Mouse (Mus musculus) liver, postnatal 0 days (tissue): ENCODE measurements around the gene Creb1. TPM values are rescaled to one million over a fixed set of nuclear protein-coding genes. Genes with fewer than 3 reads are reported as not detected.

Experiments used
- ATAC-seq: fragments of 200-750 bp; cut with Nextera tagmentation; 2 replicates; pipeline ENCODE4 v1.8.0; 2017; ENCODE audit warnings: mild to moderate bottlenecking, moderate library complexity
- DNase-seq: peaks from one replicate; pipeline ENCODE4 v3.0.0-alpha.2; 2016
- H3K27ac ChIP-seq: fragments of 300-500 bp; sonication (generic); 2 replicates; pipeline ENCODE4 v1.5.1; 2014; ENCODE audit warnings: antibody characterized with exemption, moderate library complexity, mild to moderate bottlenecking, low read depth
- H3K27me3 ChIP-seq: fragments of 300-500 bp; sonication (generic); 2 replicates; pipeline ENCODE4 v1.6.1; 2014; ENCODE audit warnings: low read length, control low read depth, mixed read lengths; ENCODE audit not compliant: insufficient read depth
- H3K36me3 ChIP-seq: fragments of 300-500 bp; sonication (generic); replicated peaks from 2 replicates; pipeline ENCODE4 v1.6.1; 2014; ENCODE audit warnings: mild to moderate bottlenecking, control low read depth, low read length, moderate library complexity, mixed read lengths; ENCODE audit not compliant: insufficient read depth
- H3K4me1 ChIP-seq: fragments of 300-500 bp; sonication (generic); 2 replicates; pipeline ENCODE4 v1.6.1; 2014; ENCODE audit warnings: antibody characterized with exemption, mild to moderate bottlenecking, control low read depth; ENCODE audit not compliant: insufficient read depth
- H3K4me2 ChIP-seq: fragments of 300-500 bp; sonication (generic); 2 replicates; pipeline ENCODE4 v1.6.1; 2014; ENCODE audit warnings: low read depth, mild to moderate bottlenecking, low read length, moderate library complexity, mixed read lengths
- H3K4me3 ChIP-seq: fragments of 300-500 bp; sonication (generic); 2 replicates; pipeline ENCODE4 v1.5.1; 2014; ENCODE audit warnings: low read depth, low read length
- H3K9ac ChIP-seq: fragments of 300-500 bp; sonication (generic); replicated peaks from 2 replicates; pipeline ENCODE4 v1.6.1; 2014; ENCODE audit warnings: mild to moderate bottlenecking, moderate library complexity
- H3K9me3 ChIP-seq: fragments of 300-500 bp; sonication (generic); 2 replicates; pipeline ENCODE4 v1.6.1; 2016; ENCODE audit warnings: mild to moderate bottlenecking, control low read depth, low read length, mixed read lengths
- CTCF ChIP-seq: sonication (generic); IDR thresholded peaks from 2 replicates; pipeline ENCODE4 v1.5.1; 2016; ENCODE audit warnings: antibody characterized with exemption, low read depth
- EP300 ChIP-seq: IDR thresholded peaks from 2 replicates; pipeline ENCODE4 v1.6.1; 2016; ENCODE audit warnings: antibody characterized with exemption, low read depth, mild to moderate bottlenecking
- WGBS: fragments of 180-500 bp; shearing (Covaris S2); extraction: QIAGEN DNeasy Blood & Tissue Kit; methylation state at CpG from one replicate; pipeline ENCODE4 v1.1.7; 2014; ENCODE audit not compliant: insufficient replicate concordance; 5-methylcytosine and 5-hydroxymethylcytosine counted together
- polyA plus RNA-seq: library from polyadenylated mRNA; unstranded; fragments of >200 nt; fragmentation: Nextera tagmentation; extraction: Ambion mirVana; gene quantifications from 2 replicates; pipeline ENCODE4 v1.2.1, GENCODE M21; 2015

Gene Creb1
- polyA plus RNA-seq, 1 experiment from 2014 or later, result 5.9 TPM

- TF ChIP-seq CTCF, result no peak
- TF ChIP-seq EP300, result no peak
- ATAC-seq, result 0 out of 2 replicates have a peak, but pooled peaks have one; percentile 50
- no peaks in the 10 kb centered on the region for H3K9me3 ChIP-seq
- H3K27ac ChIP-seq, result no peak overlapping the region
- H3K4me1 ChIP-seq, result peaks cover 9% of the 10 kb centered on the region; the same call in 1 of the 2 replicates
- no peak overlapping the region for H3K4me2 ChIP-seq
- H3K4me3 ChIP-seq, result no peak overlapping the region
- no peak overlapping the region for H3K9ac ChIP-seq
- 20% methylated on average over 1 of the region's 1 CpGs for WGBS
- H3K27me3 ChIP-seq, result no peaks in the 10 kb centered on the region
- no peak for DNase-seq
- H3K36me3 ChIP-seq, result no peaks in the 10 kb centered on the region
These were observed 9.3 kb upstream of the Creb1 start for GRCm38 (mm10) chr1:64523117-64523516.

GRCm38 (mm10) chr1:64524661-64525060, 7.8 kb upstream of the Creb1 start:
- no peak overlapping the region for H3K4me2 ChIP-seq
- H3K9ac ChIP-seq, result no peak overlapping the region
- peaks cover 9% of the 10 kb centered on the region; the same call in 1 of the 2 replicates for H3K4me1 ChIP-seq
- H3K9me3 ChIP-seq, result no peaks in the 10 kb centered on the region
- DNase-seq (no peak), ATAC-seq (no peak)
- no peaks in the 10 kb centered on the region for H3K27me3 ChIP-seq
- H3K4me3 ChIP-seq, result no peak overlapping the region
- no peak for TF ChIP-seq EP300
- TF ChIP-seq CTCF, result no peak
- WGBS, result 75% methylated on average over 2 of the region's 2 CpGs
- H3K27ac ChIP-seq, result no peak overlapping the region
- no peaks in the 10 kb centered on the region for H3K36me3 ChIP-seq

- Histone ChIP-seq H3K27ac (0 out of 2 replicates have a peak overlapping the region, but pooled peaks have one; percentile 37), H3K36me3 (no peaks in the 10 kb centered on the region), H3K9me3 (no peaks in the 10 kb centered on the region), H3K4me3 (no peak overlapping the region), H3K4me1 (peaks cover 18% of the 10 kb centered on the region), H3K4me2 (no peak overlapping the region), H3K27me3 (no peaks in the 10 kb centered on the region), H3K9ac (no peak overlapping the region)
- no peak for TF ChIP-seq EP300
- TF ChIP-seq CTCF, result no peak
- ATAC-seq, result no peak
- no peak for DNase-seq
These were observed 4.8 kb upstream of the Creb1 start for GRCm38 (mm10) chr1:64527626-64528025.

GRCm38 (mm10) chr1:64529781-64530315, 2.6 kb upstream of the Creb1 start:
- H3K4me3 ChIP-seq, result no peak overlapping the region
- H3K9me3 ChIP-seq, result no peaks in the 10 kb centered on the region
- no peak for DNase-seq
- ATAC-seq, result no peak
- WGBS, result 63% methylated on average over 5 of the region's 5 CpGs
- no peak overlapping the region for H3K9ac ChIP-seq
- no peaks in the 10 kb centered on the region for H3K36me3 ChIP-seq
- H3K27ac ChIP-seq, result no peak overlapping the region
- no peaks in the 10 kb centered on the region for H3K27me3 ChIP-seq
- TF ChIP-seq EP300 (no peak), CTCF (no peak)
- peaks cover 23% of the 10 kb centered on the region for H3K4me1 ChIP-seq
- peak overlapping the region; percentile 6; the same call in 1 of the 2 replicates for H3K4me2 ChIP-seq

- H3K36me3 ChIP-seq, result no peaks in the 10 kb centered on the region
- peak overlapping the region; percentile 100 for H3K27ac ChIP-seq
- peak overlapping the region; percentile 97 for H3K9ac ChIP-seq
- 4% methylated on average over 7 of the region's 7 CpGs for WGBS
- H3K4me3 ChIP-seq, result peak overlapping the region; percentile 94
- H3K4me2 ChIP-seq, result peak overlapping the region; percentile 95
- H3K27me3 ChIP-seq, result no peaks in the 10 kb centered on the region
- H3K4me1 ChIP-seq, result peaks cover 23% of the 10 kb centered on the region
- no peaks in the 10 kb centered on the region for H3K9me3 ChIP-seq
- no peak for ATAC-seq
- no peak for DNase-seq
- TF ChIP-seq EP300, result no peak
- TF ChIP-seq CTCF, result no peak
These were observed 897 bp upstream of the Creb1 start for GRCm38 (mm10) chr1:64531548-64531947.

- peak overlapping the region; percentile 94 for H3K4me3 ChIP-seq
- peak; percentile 62 for ATAC-seq
- peaks cover 23% of the 10 kb centered on the region for H3K4me1 ChIP-seq
- peak overlapping the region; percentile 95 for H3K4me2 ChIP-seq
- no peaks in the 10 kb centered on the region for H3K36me3 ChIP-seq
- DNase-seq, result no peak
- no peak for TF ChIP-seq EP300
- no peak for TF ChIP-seq CTCF
- H3K9me3 ChIP-seq, result no peaks in the 10 kb centered on the region
- WGBS, result 1% methylated on average over 31 of the region's 34 CpGs
- no peaks in the 10 kb centered on the region for H3K27me3 ChIP-seq
- peak overlapping the region; percentile 97 for H3K9ac ChIP-seq
- H3K27ac ChIP-seq, result peak overlapping the region; percentile 100
These were observed 350 bp upstream of the Creb1 start for GRCm38 (mm10) chr1:64532067-64532523.
